Mouse (Mus musculus): ENCODE data around the gene Zfp369. TPM values are rescaled to one million over a fixed set of nuclear protein-coding genes. Genes with fewer than 3 reads are reported as not detected.

Gene Zfp369
- polyA plus RNA-seq (2015; fragmentation: Nextera tagmentation; extraction: Ambion mirVana), result 13.2 and 14.0 TPM in 2 replicates

DNA sequence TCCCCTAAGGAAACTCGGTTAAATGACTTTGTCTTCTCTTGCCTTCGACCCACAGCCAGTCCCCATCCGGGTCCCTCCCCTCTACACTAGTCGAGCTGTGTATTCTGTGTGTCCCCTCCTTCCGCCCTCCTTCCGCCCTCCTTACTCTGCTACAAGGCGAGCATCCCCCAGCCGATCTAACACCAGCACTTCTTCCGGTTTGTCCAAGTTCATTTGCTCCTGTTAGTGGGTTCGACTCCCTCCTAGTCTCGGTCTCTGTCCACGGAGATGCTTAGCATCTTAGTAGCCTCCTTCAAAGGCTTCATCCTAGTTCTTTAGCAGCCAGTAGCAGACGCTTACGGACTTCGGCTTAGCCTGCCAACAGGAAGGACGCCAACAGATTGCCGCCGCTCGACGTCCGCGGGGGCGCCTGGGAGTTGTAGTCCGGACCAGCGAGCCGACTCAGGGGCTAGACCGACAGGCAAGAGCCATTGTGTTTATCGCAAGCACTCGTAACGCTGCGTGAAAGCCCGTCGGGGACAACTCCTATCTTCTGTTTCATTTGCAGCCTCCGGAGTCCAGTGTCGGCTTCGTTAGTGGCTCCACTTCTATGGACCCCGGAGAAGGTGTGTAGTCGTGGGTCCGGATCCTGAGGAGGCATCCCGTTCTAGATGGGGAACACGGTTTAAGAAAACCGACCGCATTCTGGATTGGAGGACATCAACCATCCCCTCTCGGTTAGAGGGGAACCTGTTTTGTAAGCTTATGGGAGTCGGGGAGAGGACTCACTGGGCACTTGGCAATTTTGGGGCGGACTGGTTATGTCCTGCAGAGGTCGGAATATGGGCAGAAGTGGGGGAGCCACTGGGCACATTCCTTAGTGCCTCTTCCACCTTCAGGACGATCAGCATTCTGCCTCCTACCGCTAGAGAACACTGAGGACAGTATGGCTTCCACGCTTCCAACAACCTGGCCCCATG lies at the start of gene Zfp369:
Zfp369 (plus strand) TSS at position 432 of the 959 bp plus-strand sequence.
- Histone ChIP-seq H3K4me3 (ENCODE audit: low read length) (peak within 1 kb of the TSS; percentile 75), H3K9ac (ENCODE audit: low read depth, low read length) (peak within 1 kb of the TSS; percentile 83), H3K36me3 (ENCODE audit: control insufficient read depth, insufficient read depth, low read length) (peaks cover 7% of the 10 kb centered on the region; the same call in 1 of the 2 replicates), H3K4me1 (ENCODE audit: control insufficient read depth, insufficient read depth, low read depth, low read length) (peaks cover 12% of the 10 kb centered on the region), H3K27ac (ENCODE audit: low read depth, low read length) (peak within 1 kb of the TSS; percentile 92), H3K27me3 (replicated peaks; ENCODE audit: control insufficient read depth, insufficient read depth, low read length) (no peaks in the 10 kb centered on the region), H3K9me3 (ENCODE audit: control insufficient read depth, low read length) (peaks cover 14% of the 10 kb centered on the region), H3K4me2 (ENCODE audit: low read length) (peak within 1 kb of the TSS; percentile 72)
- peak; percentile 99 for ATAC-seq
- WGBS, result under 1% methylated on average over 50 of the region's 50 CpGs

- H3K4me2 ChIP-seq (ENCODE audit: low read length), result no peak overlapping the region
- H3K9ac ChIP-seq (ENCODE audit: low read depth, low read length), result no peak overlapping the region
- H3K4me1 ChIP-seq (ENCODE audit: control insufficient read depth, insufficient read depth, low read depth, low read length), result peaks cover 5% of the 10 kb centered on the region
- no peak overlapping the region for H3K27ac ChIP-seq (ENCODE audit: low read depth, low read length)
- H3K9me3 ChIP-seq (ENCODE audit: control insufficient read depth, low read length), result 0 out of 2 replicates have a peak, but pooled peaks cover 3% of the 10 kb centered on the region
- 75% methylated on average over 9 of the region's 9 CpGs for WGBS
- no peak for ATAC-seq
- no peak overlapping the region for H3K4me3 ChIP-seq (ENCODE audit: low read length)
- no peaks in the 10 kb centered on the region for H3K36me3 ChIP-seq (ENCODE audit: control insufficient read depth, insufficient read depth, low read length)
- no peaks in the 10 kb centered on the region for H3K27me3 ChIP-seq (replicated peaks; ENCODE audit: control insufficient read depth, insufficient read depth, low read length)
Observed at GRCm38 (mm10) chr13:65237211-65237610, 41.4 kb upstream of the Zfp369 start.

DNA sequence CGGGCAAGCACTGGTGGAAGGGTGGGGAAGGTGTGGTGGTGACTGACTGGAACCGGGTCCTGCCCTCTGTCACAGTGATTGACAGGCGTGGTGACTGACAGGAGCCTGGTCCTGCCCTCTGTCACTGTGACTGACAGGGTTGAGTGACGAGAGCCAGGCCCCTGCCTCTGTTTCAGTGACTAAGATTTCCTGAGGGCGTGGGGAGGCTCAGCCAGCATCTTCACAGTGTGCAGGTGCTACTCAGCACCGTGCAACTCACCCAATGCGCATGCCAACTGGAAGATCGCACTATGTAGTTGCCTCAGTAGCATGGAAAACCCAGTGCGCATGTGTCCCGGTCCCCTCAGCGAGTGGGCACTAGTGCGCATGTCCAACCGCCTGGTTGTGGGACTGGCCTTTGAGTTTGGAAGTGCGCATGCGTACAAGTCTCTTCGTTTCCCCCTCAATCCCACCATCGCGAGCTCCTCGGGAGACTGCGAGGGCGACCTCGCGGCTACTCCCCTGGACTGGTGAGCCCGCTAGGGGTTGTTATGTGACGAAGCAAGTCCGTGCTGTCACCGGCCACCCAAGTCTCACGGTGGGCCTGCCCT lies 38.0 kb upstream of the Zfp369 start:
- WGBS, result 1% methylated on average over 28 of the region's 28 CpGs
- Histone ChIP-seq H3K4me3 (ENCODE audit: low read length) (peak overlapping the region; percentile 71), H3K4me2 (ENCODE audit: low read length) (peak overlapping the region; percentile 100), H3K4me1 (ENCODE audit: control insufficient read depth, insufficient read depth, low read depth, low read length) (peaks cover 9% of the 10 kb centered on the region), H3K27me3 (replicated peaks; ENCODE audit: control insufficient read depth, insufficient read depth, low read length) (no peaks in the 10 kb centered on the region), H3K27ac (ENCODE audit: low read depth, low read length) (peak overlapping the region; percentile 95), H3K9me3 (ENCODE audit: control insufficient read depth, low read length) (peaks cover 7% of the 10 kb centered on the region; the same call in 1 of the 2 replicates), H3K9ac (ENCODE audit: low read depth, low read length) (peak overlapping the region; percentile 78), H3K36me3 (ENCODE audit: control insufficient read depth, insufficient read depth, low read length) (no peaks in the 10 kb centered on the region)
- peak; percentile 98 for ATAC-seq

GRCm38 (mm10) chr13:65241099-65241626 lies 37.5 kb upstream of the Zfp369 start:
- under 1% methylated on average over 45 of the region's 45 CpGs for WGBS
- Histone ChIP-seq H3K4me2 (ENCODE audit: low read length) (peak overlapping the region; percentile 100), H3K9ac (ENCODE audit: low read depth, low read length) (peak overlapping the region; percentile 78), H3K4me1 (ENCODE audit: control insufficient read depth, insufficient read depth, low read depth, low read length) (peaks cover 9% of the 10 kb centered on the region), H3K27me3 (replicated peaks; ENCODE audit: control insufficient read depth, insufficient read depth, low read length) (no peaks in the 10 kb centered on the region), H3K27ac (ENCODE audit: low read depth, low read length) (peak overlapping the region; percentile 95), H3K9me3 (ENCODE audit: control insufficient read depth, low read length) (peaks cover 10% of the 10 kb centered on the region; the same call in 1 of the 2 replicates), H3K4me3 (ENCODE audit: low read length) (peak overlapping the region; percentile 71), H3K36me3 (ENCODE audit: control insufficient read depth, insufficient read depth, low read length) (no peaks in the 10 kb centered on the region)
- peak; percentile 90 for ATAC-seq

DNA sequence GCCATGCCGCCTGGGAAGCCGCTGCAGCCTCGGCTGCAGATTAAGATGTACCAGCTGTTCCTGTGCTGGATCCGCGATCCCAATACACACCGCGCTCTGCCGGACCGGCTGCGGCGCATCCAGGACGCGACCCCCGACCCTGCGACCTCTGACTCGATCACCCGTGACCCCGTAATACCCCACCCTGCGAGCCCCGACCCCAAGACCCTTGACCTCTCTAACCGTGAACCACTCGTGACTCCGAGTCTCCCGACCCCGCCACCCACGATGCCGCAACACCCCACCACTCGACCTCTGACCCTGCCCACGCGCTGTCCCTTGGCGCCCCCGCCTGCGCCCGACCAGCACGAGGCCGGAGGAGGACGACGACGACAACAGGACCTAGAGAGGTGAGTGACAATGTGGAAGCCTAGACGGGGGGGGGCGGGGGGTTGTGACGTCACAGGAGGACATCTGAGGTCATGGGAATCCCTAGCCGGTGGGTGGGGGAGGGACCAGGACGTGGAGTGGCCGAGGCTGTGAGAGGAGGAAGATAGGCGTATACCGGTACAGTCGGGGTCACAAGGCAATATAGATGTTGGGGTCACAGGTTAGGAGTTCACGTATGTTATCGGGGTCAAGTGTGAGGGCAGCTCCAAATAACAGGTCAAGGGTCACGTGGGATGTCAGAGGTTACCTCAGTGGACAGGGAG lies 36.8 kb upstream of the Zfp369 start:
- Histone ChIP-seq H3K27me3 (replicated peaks; ENCODE audit: control insufficient read depth, insufficient read depth, low read length) (no peaks in the 10 kb centered on the region), H3K4me3 (ENCODE audit: low read length) (peak overlapping the region; percentile 71), H3K9me3 (ENCODE audit: control insufficient read depth, low read length) (peaks cover 11% of the 10 kb centered on the region; the same call in 1 of the 2 replicates), H3K4me1 (ENCODE audit: control insufficient read depth, insufficient read depth, low read depth, low read length) (peaks cover 9% of the 10 kb centered on the region), H3K9ac (ENCODE audit: low read depth, low read length) (peak overlapping the region; percentile 78), H3K4me2 (ENCODE audit: low read length) (peak overlapping the region; percentile 100), H3K27ac (ENCODE audit: low read depth, low read length) (peak overlapping the region; percentile 95), H3K36me3 (ENCODE audit: control insufficient read depth, insufficient read depth, low read length) (no peaks in the 10 kb centered on the region)
- ATAC-seq, result no peak
- 3% methylated on average over 37 of the region's 51 CpGs for WGBS

- Histone ChIP-seq H3K4me1 (ENCODE audit: control insufficient read depth, insufficient read depth, low read depth, low read length) (peaks cover 9% of the 10 kb centered on the region), H3K4me2 (ENCODE audit: low read length) (peak overlapping the region; percentile 100), H3K9ac (ENCODE audit: low read depth, low read length) (peak overlapping the region; percentile 78; the same call in 1 of the 2 replicates), H3K4me3 (ENCODE audit: low read length) (peak overlapping the region; percentile 71), H3K9me3 (ENCODE audit: control insufficient read depth, low read length) (peaks cover 9% of the 10 kb centered on the region; the same call in 1 of the 2 replicates), H3K36me3 (ENCODE audit: control insufficient read depth, insufficient read depth, low read length) (no peaks in the 10 kb centered on the region), H3K27ac (ENCODE audit: low read depth, low read length) (no peak overlapping the region), H3K27me3 (replicated peaks; ENCODE audit: control insufficient read depth, insufficient read depth, low read length) (no peaks in the 10 kb centered on the region)
- 39% methylated on average over 27 of the region's 27 CpGs for WGBS
- no peak for ATAC-seq
Observed at GRCm38 (mm10) chr13:65242319-65242787, 36.3 kb upstream of the Zfp369 start.

GRCm38 (mm10) chr13:65243273-65243672 lies 35.3 kb upstream of the Zfp369 start:
- H3K27ac ChIP-seq (ENCODE audit: low read depth, low read length), result no peak overlapping the region
- H3K27me3 ChIP-seq (replicated peaks; ENCODE audit: control insufficient read depth, insufficient read depth, low read length), result no peaks in the 10 kb centered on the region
- H3K4me2 ChIP-seq (ENCODE audit: low read length), result no peak overlapping the region
- peaks cover 12% of the 10 kb centered on the region for H3K9me3 ChIP-seq (ENCODE audit: control insufficient read depth, low read length)
- WGBS, result 94% methylated on average over 4 of the region's 4 CpGs
- no peak overlapping the region for H3K9ac ChIP-seq (ENCODE audit: low read depth, low read length)
- peaks cover 9% of the 10 kb centered on the region for H3K4me1 ChIP-seq (ENCODE audit: control insufficient read depth, insufficient read depth, low read depth, low read length)
- no peaks in the 10 kb centered on the region for H3K36me3 ChIP-seq (ENCODE audit: control insufficient read depth, insufficient read depth, low read length)
- ATAC-seq, result no peak
- H3K4me3 ChIP-seq (ENCODE audit: low read length), result no peak overlapping the region

- no peaks in the 10 kb centered on the region for H3K4me1 ChIP-seq (ENCODE audit: control insufficient read depth, insufficient read depth, low read depth, low read length)
- WGBS, result 23% methylated on average over 36 of the region's 36 CpGs
- H3K4me2 ChIP-seq (ENCODE audit: low read length), result peak overlapping the region; percentile 59
- peak overlapping the region; percentile 39 for H3K4me3 ChIP-seq (ENCODE audit: low read length)
- peak; percentile 89 for ATAC-seq
- H3K9ac ChIP-seq (ENCODE audit: low read depth, low read length), result peak overlapping the region; percentile 24
- H3K27me3 ChIP-seq (replicated peaks; ENCODE audit: control insufficient read depth, insufficient read depth, low read length), result no peaks in the 10 kb centered on the region
- peaks cover 52% of the 10 kb centered on the region for H3K9me3 ChIP-seq (ENCODE audit: control insufficient read depth, low read length)
- no peak overlapping the region for H3K27ac ChIP-seq (ENCODE audit: low read depth, low read length)
- peaks cover 28% of the 10 kb centered on the region for H3K36me3 ChIP-seq (ENCODE audit: control insufficient read depth, insufficient read depth, low read length)
Observed at GRCm38 (mm10) chr13:65258175-65258954, 20.2 kb upstream of the Zfp369 start.

All from hindbrain, embryonic 16.5 days (tissue).